Mouse (Mus musculus) kidney, embryonic 16.5 days (tissue): ENCODE data around the gene Gm42715. TPM values are rescaled to one million over a fixed set of nuclear protein-coding genes. Genes with fewer than 3 reads are reported as not detected.

Experiments used
- ATAC-seq: fragments of 200-750 bp; cut with Nextera tagmentation; 2 replicates; pipeline ENCODE4 v1.8.0; 2017; ENCODE audit warnings: moderate TSS enrichment; ENCODE audit not compliant: low FRiP score, low TSS enrichment
- H3K27ac ChIP-seq: fragments of 300-500 bp; sonication (generic); 2 replicates; pipeline ENCODE4 v1.5.1; 2014; ENCODE audit warnings: low read length
- H3K27me3 ChIP-seq: fragments of 300-500 bp; sonication (generic); 2 replicates; pipeline ENCODE4 v1.6.1; 2014; ENCODE audit warnings: low read length, control low read depth, mixed read lengths; ENCODE audit not compliant: insufficient read depth
- H3K36me3 ChIP-seq: fragments of 300-500 bp; sonication (generic); 2 replicates; pipeline ENCODE4 v1.6.1; 2014; ENCODE audit warnings: low read length, control low read depth, mixed read lengths; ENCODE audit not compliant: insufficient read depth
- H3K4me1 ChIP-seq: fragments of 300-500 bp; sonication (generic); 2 replicates; pipeline ENCODE4 v1.6.1; 2014; ENCODE audit warnings: low read length, control low read depth, mixed read lengths; ENCODE audit not compliant: insufficient read depth
- H3K4me2 ChIP-seq: fragments of 300-500 bp; sonication (generic); replicated peaks from 2 replicates; pipeline ENCODE4 v1.6.1; 2014; ENCODE audit warnings: low read depth, low read length
- H3K4me3 ChIP-seq: fragments of 300-500 bp; sonication (generic); 2 replicates; pipeline ENCODE4 v1.5.1; 2014; ENCODE audit warnings: mild to moderate bottlenecking, low read length
- H3K9ac ChIP-seq: fragments of 300-500 bp; sonication (generic); replicated peaks from 2 replicates; pipeline ENCODE4 v1.6.1; 2014; ENCODE audit warnings: low read length
- H3K9me3 ChIP-seq: fragments of 300-500 bp; sonication (generic); 2 replicates; pipeline ENCODE4 v1.6.1; 2016; ENCODE audit warnings: low read length, control low read depth
- WGBS: fragments of 180-500 bp; shearing (Covaris S2); extraction: QIAGEN DNeasy Blood & Tissue Kit; methylation state at CpG from one replicate; pipeline ENCODE4 v1.1.7; 2014; 5-methylcytosine and 5-hydroxymethylcytosine counted together
- polyA plus RNA-seq: library from polyadenylated mRNA; unstranded; fragments of >200 nt; fragmentation: Nextera tagmentation; extraction: Ambion mirVana; gene quantifications from 2 replicates; pipeline ENCODE4 v1.2.1, GENCODE M21; 2015

Gm42715 gene
- polyA plus RNA-seq, 1 experiment from 2014 or later: 16.2 TPM

- Histone ChIP-seq H3K4me3 (no peak overlapping the region), H3K4me1 (peaks cover 18% of the 10 kb centered on the region), H3K9ac (no peak overlapping the region), H3K9me3 (no peaks in the 10 kb centered on the region), H3K4me2 (no peak overlapping the region), H3K27me3 (no peaks in the 10 kb centered on the region), H3K27ac (no peak overlapping the region), H3K36me3 (peaks cover 34% of the 10 kb centered on the region)
- ATAC-seq: no peak
- 92% methylated on average over 7 of the region's 7 CpGs for WGBS
Observed at GRCm38 (mm10) chr7:127515846-127516245, 3.5 kb upstream of the Gm42715 start.

GRCm38 (mm10) chr7:127516344-127516743, 3.0 kb upstream of the Gm42715 start:
- H3K27ac ChIP-seq: no peak overlapping the region
- no peak overlapping the region for H3K4me3 ChIP-seq
- H3K27me3 ChIP-seq: no peaks in the 10 kb centered on the region
- H3K4me2 ChIP-seq: no peak overlapping the region
- peaks cover 39% of the 10 kb centered on the region for H3K36me3 ChIP-seq
- H3K9ac ChIP-seq: no peak overlapping the region
- H3K9me3 ChIP-seq: no peaks in the 10 kb centered on the region
- 90% methylated on average over 6 of the region's 7 CpGs for WGBS
- no peak for ATAC-seq
- H3K4me1 ChIP-seq: peaks cover 13% of the 10 kb centered on the region

DNA sequence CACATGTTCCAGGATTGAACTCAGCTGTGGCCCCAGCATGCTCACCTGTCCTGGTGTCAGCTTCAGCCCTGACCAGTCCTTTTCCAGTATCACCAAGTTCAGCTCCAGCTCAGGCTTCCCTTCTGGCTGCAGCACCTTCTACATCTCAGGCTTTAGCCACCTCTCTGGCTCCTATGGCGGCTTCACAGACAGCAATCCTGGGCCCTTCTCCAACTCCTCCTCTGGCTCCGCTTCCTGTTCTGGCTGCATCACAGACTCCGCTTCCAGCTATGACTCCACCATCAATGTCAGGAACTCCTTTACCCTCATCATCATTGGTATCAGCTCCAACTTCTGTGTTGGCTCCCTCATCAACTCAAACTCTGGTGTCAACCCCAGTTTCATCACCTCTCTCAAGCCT, 22.3 kb downstream of the Gm42715 start:
- no peak overlapping the region for H3K4me3 ChIP-seq
- peaks cover 82% of the 10 kb centered on the region for H3K36me3 ChIP-seq
- no peak overlapping the region for H3K4me2 ChIP-seq
- H3K27ac ChIP-seq: no peak overlapping the region
- no peaks in the 10 kb centered on the region for H3K9me3 ChIP-seq
- H3K4me1 ChIP-seq: no peaks in the 10 kb centered on the region
- no peak overlapping the region for H3K9ac ChIP-seq
- no peaks in the 10 kb centered on the region for H3K27me3 ChIP-seq
- no peak for ATAC-seq
- 97% methylated on average over 3 of the region's 3 CpGs for whole genome bisulfite sequencing

DNA sequence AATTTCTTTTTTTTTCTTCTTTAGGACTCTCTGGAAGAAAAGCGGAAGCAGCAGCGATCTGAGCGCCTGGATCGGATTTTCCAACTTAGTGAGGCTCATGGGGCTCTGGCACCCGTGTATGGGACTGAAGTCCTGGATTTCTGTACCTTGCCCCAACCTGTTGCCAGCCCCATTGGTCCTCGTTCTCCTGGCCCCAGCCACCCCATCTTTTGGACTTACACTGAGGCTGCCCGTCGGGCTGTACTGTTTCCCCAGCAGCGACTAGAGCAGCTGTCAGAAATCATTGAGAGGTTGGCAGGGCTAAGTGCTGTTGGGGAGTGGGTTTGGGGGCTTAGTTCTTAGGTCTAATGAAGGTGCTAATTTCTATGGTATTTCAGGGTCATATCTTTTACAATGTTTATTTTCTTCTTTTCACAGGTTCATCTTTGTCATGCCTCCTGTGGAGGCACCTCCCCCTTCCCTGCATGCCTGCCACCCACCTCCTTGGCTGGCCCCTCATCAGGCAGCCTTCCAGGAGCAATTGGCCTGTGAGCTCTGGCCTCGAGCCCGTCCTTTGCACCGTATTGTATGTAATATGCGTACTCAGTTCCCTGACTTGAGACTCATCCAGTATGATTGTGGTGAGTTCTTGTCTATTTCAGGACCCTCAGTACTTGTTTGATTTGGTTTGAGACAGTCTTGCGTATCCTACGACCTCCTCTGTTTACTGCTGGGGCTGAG, 29.9 kb downstream of the Gm42715 start:
- Histone ChIP-seq H3K4me3 (no peak overlapping the region), H3K27me3 (no peaks in the 10 kb centered on the region), H3K9ac (no peak overlapping the region), H3K9me3 (no peaks in the 10 kb centered on the region), H3K4me2 (no peak overlapping the region), H3K36me3 (peaks cover 63% of the 10 kb centered on the region), H3K4me1 (no peaks in the 10 kb centered on the region), H3K27ac (no peak overlapping the region)
- WGBS: 86% methylated on average over 15 of the region's 15 CpGs
- no peak for ATAC-seq

DNA sequence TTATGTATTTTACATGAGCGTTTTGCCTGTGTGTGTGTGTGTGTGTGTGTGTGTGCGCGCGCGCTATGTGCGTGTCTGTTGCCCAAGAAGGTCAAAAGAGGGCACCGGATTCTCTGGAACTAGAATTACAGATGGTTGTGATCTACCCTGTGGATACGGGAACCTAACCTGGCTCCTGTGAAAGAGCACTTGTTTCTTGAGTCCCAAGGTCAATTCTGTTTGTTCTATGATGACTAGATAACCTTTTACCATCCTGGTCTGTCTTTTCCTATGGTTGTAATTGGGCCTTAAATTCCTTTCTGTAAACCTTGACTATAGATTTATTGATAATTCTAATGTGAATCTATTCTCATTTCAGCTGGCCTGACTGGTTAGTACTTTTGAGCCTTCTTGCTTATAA, 32.2 kb downstream of the Gm42715 start:
- H3K4me2 ChIP-seq: no peak overlapping the region
- no peak overlapping the region for H3K9ac ChIP-seq
- peaks cover 65% of the 10 kb centered on the region for H3K36me3 ChIP-seq
- no peak for ATAC-seq
- H3K27me3 ChIP-seq: no peaks in the 10 kb centered on the region
- WGBS: 89% methylated on average over 8 of the region's 8 CpGs
- no peaks in the 10 kb centered on the region for H3K4me1 ChIP-seq
- no peak overlapping the region for H3K27ac ChIP-seq
- H3K9me3 ChIP-seq: no peaks in the 10 kb centered on the region
- no peak overlapping the region for H3K4me3 ChIP-seq

- no peak overlapping the region for H3K4me2 ChIP-seq
- ATAC-seq: no peak
- H3K9me3 ChIP-seq: no peaks in the 10 kb centered on the region
- no peaks in the 10 kb centered on the region for H3K27me3 ChIP-seq
- H3K4me1 ChIP-seq: no peaks in the 10 kb centered on the region
- H3K9ac ChIP-seq: no peak overlapping the region
- peaks cover 68% of the 10 kb centered on the region for H3K36me3 ChIP-seq
- 93% methylated on average over 11 of the region's 11 CpGs for WGBS
- no peak overlapping the region for H3K4me3 ChIP-seq
- H3K27ac ChIP-seq: no peak overlapping the region
Observed at GRCm38 (mm10) chr7:127560580-127560979, 41.2 kb downstream of the Gm42715 start.

DNA sequence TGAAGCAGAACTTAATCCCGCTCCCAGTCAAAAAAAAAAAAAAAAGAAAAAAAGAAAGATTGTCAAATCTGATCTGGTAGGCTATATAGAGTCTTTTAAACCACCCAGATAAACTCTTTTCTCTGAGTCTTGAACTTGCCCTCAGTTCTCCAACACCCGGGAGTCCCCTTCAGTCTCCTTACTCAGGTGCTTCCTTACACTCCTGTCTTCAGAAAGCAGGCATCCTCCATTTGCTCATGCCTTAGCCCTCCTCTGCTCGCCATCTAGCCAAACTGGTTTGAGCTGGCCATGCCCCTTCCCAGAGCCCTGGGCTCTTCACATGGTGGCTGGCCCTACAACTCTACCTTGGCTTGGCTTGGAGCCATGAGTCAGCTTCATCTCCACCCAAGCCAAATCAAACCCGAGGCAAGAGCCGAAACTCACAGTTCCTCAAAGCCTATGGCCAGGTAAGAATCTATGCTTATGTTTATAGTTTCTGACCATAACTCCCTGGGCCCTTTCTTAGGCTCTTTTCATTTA, 42.0 kb downstream of the Gm42715 start, which contains the start of gene Tmem265:
Gene Tmem265, plus strand, starts transcription at position 51 of the 519 bp plus-strand sequence.
- Histone ChIP-seq H3K4me1 (no peaks in the 10 kb centered on the region), H3K9ac (no peak within 1 kb of the TSS), H3K9me3 (no peaks in the 10 kb centered on the region), H3K27ac (no peak within 1 kb of the TSS), H3K27me3 (no peaks in the 10 kb centered on the region), H3K4me2 (no peak within 1 kb of the TSS), H3K4me3 (no peak within 1 kb of the TSS), H3K36me3 (peaks cover 66% of the 10 kb centered on the region)
- 84% methylated on average over 5 of the region's 5 CpGs for WGBS
- ATAC-seq: no peak

- Histone ChIP-seq H3K27ac (no peak overlapping the region), H3K9me3 (no peaks in the 10 kb centered on the region), H3K4me3 (no peak overlapping the region), H3K4me1 (no peaks in the 10 kb centered on the region), H3K9ac (no peak overlapping the region), H3K27me3 (no peaks in the 10 kb centered on the region), H3K4me2 (no peak overlapping the region), H3K36me3 (peaks cover 45% of the 10 kb centered on the region)
- WGBS: 72% methylated on average over 6 of the region's 6 CpGs
- ATAC-seq: no peak; the same call in 1 of the 2 replicates
Observed at GRCm38 (mm10) chr7:127564381-127565150, 45.2 kb downstream of the Gm42715 start.

DNA sequence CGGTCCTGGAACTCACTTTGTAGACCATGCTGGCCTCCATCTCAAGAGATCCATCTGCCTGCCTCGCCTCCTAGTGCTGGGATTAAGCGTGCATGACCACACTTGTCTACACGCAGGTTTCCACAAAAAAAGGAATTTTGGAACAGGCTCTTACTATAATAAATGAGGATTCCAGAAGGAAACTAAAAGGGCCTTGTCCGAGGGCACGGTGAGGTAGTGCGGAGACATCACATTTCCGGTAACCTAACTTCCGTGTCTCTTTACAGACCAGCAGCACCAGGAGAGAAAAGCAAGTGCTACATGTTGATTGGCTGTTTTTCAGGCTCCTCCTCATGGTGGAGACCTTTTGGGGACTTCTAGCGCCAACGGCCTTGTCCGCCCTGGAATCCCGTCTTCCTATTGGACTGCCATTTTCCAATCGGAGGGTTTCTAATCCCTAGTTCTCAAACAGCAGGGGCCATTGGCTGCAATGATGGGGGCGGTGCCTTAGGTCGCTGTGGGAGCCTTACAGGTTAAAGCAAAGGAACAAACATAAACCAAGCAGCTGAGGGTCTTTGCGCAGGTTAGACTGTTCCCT, 53.6 kb downstream of the Gm42715 start, which contains the start of gene Phkg2:
Gene Phkg2, plus strand, starts transcription at position 446 of the 577 bp plus-strand sequence.
- H3K27me3 ChIP-seq: no peaks in the 10 kb centered on the region
- under 1% methylated on average over 17 of the region's 17 CpGs for WGBS
- peaks cover 10% of the 10 kb centered on the region for H3K36me3 ChIP-seq
- H3K9me3 ChIP-seq: no peaks in the 10 kb centered on the region
- peaks cover 17% of the 10 kb centered on the region for H3K4me1 ChIP-seq
- H3K27ac ChIP-seq: peak within 1 kb of the TSS; percentile 77
- H3K4me2 ChIP-seq: peak within 1 kb of the TSS; percentile 79
- ATAC-seq: peak; percentile 99
- peak within 1 kb of the TSS; percentile 91 for H3K9ac ChIP-seq
- H3K4me3 ChIP-seq: peak within 1 kb of the TSS; percentile 79
